Mouse (Mus musculus): ENCODE results near the gene Col11a2.
A peak's percentile ranks its signal among the peaks of the same experiment; 100 is the strongest.

Gene Col11a2

GRCm38 (mm10) chr17:34068864-34069263 is 29.6 kb downstream of the Col11a2 start:
- no peak for DNase-seq (ENCODE audit: low spot score)

GRCm38 (mm10) chr17:34072091-34072490 is 32.9 kb downstream of the Col11a2 start:
- DNase-seq (ENCODE audit: low spot score), result no peak

- peak; percentile 68 for DNase-seq (ENCODE audit: low spot score)
These were observed 36.0 kb downstream of the Col11a2 start for GRCm38 (mm10) chr17:34075271-34075670.

- DNase-seq (ENCODE audit: low spot score), result peak; percentile 80
These were observed 38.3 kb downstream of the Col11a2 start for GRCm38 (mm10) chr17:34077549-34077948.

GRCm38 (mm10) chr17:34078148-34078547 is 38.9 kb downstream of the Col11a2 start:
- no peak for DNase-seq (ENCODE audit: low spot score)

- DNase-seq (ENCODE audit: low spot score), result no peak
These were observed 39.8 kb downstream of the Col11a2 start for GRCm38 (mm10) chr17:34079002-34079401.

GRCm38 (mm10) chr17:34079621-34080020 is 40.4 kb downstream of the Col11a2 start:
- peak; percentile 43 for DNase-seq (ENCODE audit: low spot score)

GRCm38 (mm10) chr17:34083104-34083503 is 43.9 kb downstream of the Col11a2 start:
- DNase-seq (ENCODE audit: low spot score), result no peak

- no peak for DNase-seq (ENCODE audit: low spot score)
These were observed 48.1 kb downstream of the Col11a2 start for GRCm38 (mm10) chr17:34087386-34087785.

GRCm38 (mm10) chr17:34088124-34088523 is 48.9 kb downstream of the Col11a2 start:
- DNase-seq (ENCODE audit: low spot score), result no peak

GRCm38 (mm10) chr17:34090923-34091322 is 51.7 kb downstream of the Col11a2 start:
- DNase-seq (ENCODE audit: low spot score), result no peak

GRCm38 (mm10) chr17:34092197-34092875 is 53.1 kb downstream of the Col11a2 start, which contains the start of gene H2-Oa:
H2-Oa (plus strand) TSS chr17:34092340.
- no peak for DNase-seq (ENCODE audit: low spot score)

GRCm38 (mm10) chr17:34093199-34093874 is 54.1 kb downstream of the Col11a2 start:
- no peak for DNase-seq (ENCODE audit: low spot score)

- DNase-seq (ENCODE audit: low spot score), result no peak
These were observed 55.2 kb downstream of the Col11a2 start for GRCm38 (mm10) chr17:34094283-34095035.

GRCm38 (mm10) chr17:34096497-34097010 is 57.3 kb downstream of the Col11a2 start:
- no peak for DNase-seq (ENCODE audit: low spot score)

- DNase-seq (ENCODE audit: low spot score), result no peak
These were observed 58.0 kb downstream of the Col11a2 start for GRCm38 (mm10) chr17:34097272-34097671.

GRCm38 (mm10) chr17:34098709-34099479 is 59.7 kb downstream of the Col11a2 start:
- DNase-seq (ENCODE audit: low spot score), result no peak

- DNase-seq (ENCODE audit: low spot score), result no peak
These were observed 60.3 kb downstream of the Col11a2 start for GRCm38 (mm10) chr17:34099531-34099930.

- no peak for DNase-seq (ENCODE audit: low spot score)
These were observed 61.9 kb downstream of the Col11a2 start for GRCm38 (mm10) chr17:34101185-34101584.

- peak; percentile 90 for DNase-seq (ENCODE audit: low spot score)
These were observed 62.4 kb downstream of the Col11a2 start for GRCm38 (mm10) chr17:34101604-34102032.

GRCm38 (mm10) chr17:34102831-34103230 is 63.6 kb downstream of the Col11a2 start:
- DNase-seq (ENCODE audit: low spot score), result no peak

- no peak for DNase-seq (ENCODE audit: low spot score)
These were observed 65.6 kb downstream of the Col11a2 start for GRCm38 (mm10) chr17:34104804-34105203.

All from c-Kit-positive CD71-positive TER-119-positive erythroid progenitor cells, embryonic 14.5 days (primary cell).